Mouse (Mus musculus) E14TG2a.4 (cell line): Measurements from ENCODE around the gene Tmem104.

Experiments
- CTCF ChIP-seq: conservative IDR thresholded peaks from 2 replicates; pipeline ENCODE4 v1.5.1; 2014; ENCODE audit warnings: low read length
- NANOG ChIP-seq: IDR thresholded peaks from 2 replicates; pipeline ENCODE4 v1.6.1; 2014; ENCODE audit warnings: borderline replicate concordance, low read length, mixed read lengths

- TF ChIP-seq CTCF (no peak), NANOG (no peak)
Measured at GRCm38 (mm10) chr11:115279726-115280125, 92.4 kb downstream of the Tmem104 start.
